Mouse (Mus musculus): ENCODE measurements around the gene Sirt6.

DNA sequence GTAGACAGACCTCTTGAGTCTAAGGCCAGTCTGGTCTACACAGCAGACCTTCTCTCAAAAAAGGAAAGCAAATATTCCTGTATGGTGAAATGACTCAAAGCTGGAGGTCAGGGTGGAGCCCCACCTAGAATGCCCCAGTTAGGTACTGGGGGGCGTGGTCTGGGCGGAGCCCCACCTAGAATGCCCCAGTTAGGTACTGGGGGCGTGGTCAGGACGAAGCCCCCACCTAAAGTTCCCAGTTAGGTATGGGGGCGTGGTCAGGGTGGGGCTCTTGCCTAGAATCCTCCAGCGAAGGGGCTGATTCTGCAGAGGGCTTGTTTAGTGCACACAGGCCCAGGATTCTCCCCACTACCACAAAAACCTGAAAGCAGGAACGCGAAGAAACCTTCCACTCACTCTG lies 4.2 kb downstream of the Sirt6 start:
- no peak for TF ChIP-seq CTCF (IDR thresholded peaks at IDR 0.05; ENCODE audit: low read depth, low read length)
- no peak for TF ChIP-seq GATA1 (IDR thresholded peaks at IDR 0.05; ENCODE audit: borderline replicate concordance, low read length)
- no peak for TF ChIP-seq POLR2AphosphoS5 (IDR thresholded peaks at IDR 0.05; ENCODE audit: insufficient replicate concordance, low read depth, low read length)
- TF ChIP-seq TAL1 (conservative IDR thresholded peaks at IDR 0.05; ENCODE audit: low read depth, low read length): no peak

All from G1E (cell line).